Mouse (Mus musculus): ENCODE results near the gene Slc17a9.

The Slc17a9 gene

GRCm38 (mm10) chr2:180776793-180777192, 51.7 kb downstream of the Slc17a9 start, which contains the start of gene Bhlhe23:
Gene Bhlhe23 (minus strand): TSS chr2:180776900.
- Histone ChIP-seq H3K4me1 (replicated peaks; ENCODE audit: low read depth, low read length) (peaks cover 68% of the 10 kb centered on the region), H3K9me3 (ENCODE audit: low read length) (peaks cover 7% of the 10 kb centered on the region; the same call in 1 of the 2 replicates), H3K27me3 (ENCODE audit: insufficient read depth, low read length) (peaks cover 78% of the 10 kb centered on the region), H3K4me3 (replicated peaks; ENCODE audit: low read length) (peak within 1 kb of the TSS; percentile 70), H3K36me3 (ENCODE audit: insufficient read depth, low read length) (no peaks in the 10 kb centered on the region)
- TF ChIP-seq NANOG (IDR thresholded peaks at IDR 0.05; ENCODE audit: borderline replicate concordance, low read length) (no peak), POU5F1 (IDR thresholded peaks at IDR 0.05; ENCODE audit: borderline replicate concordance, low read length) (no peak)

GRCm38 (mm10) chr2:180779226-180780104, 54.4 kb downstream of the Slc17a9 start:
- H3K4me1 ChIP-seq (replicated peaks; ENCODE audit: low read depth, low read length): peaks cover 50% of the 10 kb centered on the region
- no peaks in the 10 kb centered on the region for H3K36me3 ChIP-seq (ENCODE audit: insufficient read depth, low read length)
- TF ChIP-seq CTCF (conservative IDR thresholded peaks at IDR 0.05; ENCODE audit: low read length): peak; percentile 81
- TF ChIP-seq POU5F1 (IDR thresholded peaks at IDR 0.05; ENCODE audit: borderline replicate concordance, low read length): no peak
- TF ChIP-seq NANOG (IDR thresholded peaks at IDR 0.05; ENCODE audit: borderline replicate concordance, low read length): no peak
- peaks cover 7% of the 10 kb centered on the region; the same call in 1 of the 2 replicates for H3K9me3 ChIP-seq (ENCODE audit: low read length)
- peaks cover 66% of the 10 kb centered on the region for H3K27me3 ChIP-seq (ENCODE audit: insufficient read depth, low read length)
- H3K4me3 ChIP-seq (replicated peaks; ENCODE audit: low read length): no peak overlapping the region

GRCm38 (mm10) chr2:180780282-180780681, 55.2 kb downstream of the Slc17a9 start:
- H3K36me3 ChIP-seq (ENCODE audit: insufficient read depth, low read length): no peaks in the 10 kb centered on the region
- TF ChIP-seq POU5F1 (IDR thresholded peaks at IDR 0.05; ENCODE audit: borderline replicate concordance, low read length) (no peak), NANOG (IDR thresholded peaks at IDR 0.05; ENCODE audit: borderline replicate concordance, low read length) (peak; percentile 66)
- H3K4me1 ChIP-seq (replicated peaks; ENCODE audit: low read depth, low read length): peaks cover 42% of the 10 kb centered on the region
- H3K9me3 ChIP-seq (ENCODE audit: low read length): peaks cover 7% of the 10 kb centered on the region; the same call in 1 of the 2 replicates
- H3K27me3 ChIP-seq (ENCODE audit: insufficient read depth, low read length): peaks cover 62% of the 10 kb centered on the region
- no peak overlapping the region for H3K4me3 ChIP-seq (replicated peaks; ENCODE audit: low read length)

GRCm38 (mm10) chr2:180786732-180787131, 61.7 kb downstream of the Slc17a9 start:
- Histone ChIP-seq H3K4me1 (replicated peaks; ENCODE audit: low read depth, low read length) (peaks cover 3% of the 10 kb centered on the region; the same call in 1 of the 2 replicates), H3K4me3 (replicated peaks; ENCODE audit: low read length) (no peak overlapping the region), H3K9me3 (ENCODE audit: low read length) (no peaks in the 10 kb centered on the region), H3K27me3 (ENCODE audit: insufficient read depth, low read length) (peaks cover 45% of the 10 kb centered on the region), H3K36me3 (ENCODE audit: insufficient read depth, low read length) (no peaks in the 10 kb centered on the region)
- TF ChIP-seq POU5F1 (IDR thresholded peaks at IDR 0.05; ENCODE audit: borderline replicate concordance, low read length): no peak
- TF ChIP-seq CTCF (conservative IDR thresholded peaks at IDR 0.05; ENCODE audit: low read length): peak; percentile 91

- no peaks in the 10 kb centered on the region for H3K36me3 ChIP-seq (ENCODE audit: insufficient read depth, low read length)
- no peaks in the 10 kb centered on the region for H3K9me3 ChIP-seq (ENCODE audit: low read length)
- peaks cover 50% of the 10 kb centered on the region for H3K27me3 ChIP-seq (ENCODE audit: insufficient read depth, low read length)
- no peak overlapping the region for H3K4me3 ChIP-seq (replicated peaks; ENCODE audit: low read length)
- H3K4me1 ChIP-seq (replicated peaks; ENCODE audit: low read depth, low read length): peaks cover 3% of the 10 kb centered on the region; the same call in 1 of the 2 replicates
- no peak for TF ChIP-seq CTCF (conservative IDR thresholded peaks at IDR 0.05; ENCODE audit: low read length)
- no peak for TF ChIP-seq POU5F1 (IDR thresholded peaks at IDR 0.05; ENCODE audit: borderline replicate concordance, low read length)
- TF ChIP-seq NANOG (IDR thresholded peaks at IDR 0.05; ENCODE audit: borderline replicate concordance, low read length): no peak
Observed at GRCm38 (mm10) chr2:180787566-180788232, 62.6 kb downstream of the Slc17a9 start.

GRCm38 (mm10) chr2:180788386-180788785, 63.3 kb downstream of the Slc17a9 start:
- H3K9me3 ChIP-seq (ENCODE audit: low read length): no peaks in the 10 kb centered on the region
- H3K36me3 ChIP-seq (ENCODE audit: insufficient read depth, low read length): no peaks in the 10 kb centered on the region
- no peak overlapping the region for H3K4me3 ChIP-seq (replicated peaks; ENCODE audit: low read length)
- TF ChIP-seq CTCF (conservative IDR thresholded peaks at IDR 0.05; ENCODE audit: low read length): no peak
- no peak for TF ChIP-seq POU5F1 (IDR thresholded peaks at IDR 0.05; ENCODE audit: borderline replicate concordance, low read length)
- no peak for TF ChIP-seq NANOG (IDR thresholded peaks at IDR 0.05; ENCODE audit: borderline replicate concordance, low read length)
- H3K27me3 ChIP-seq (ENCODE audit: insufficient read depth, low read length): peaks cover 49% of the 10 kb centered on the region
- peaks cover 3% of the 10 kb centered on the region; the same call in 1 of the 2 replicates for H3K4me1 ChIP-seq (replicated peaks; ENCODE audit: low read depth, low read length)

- H3K4me3 ChIP-seq (replicated peaks; ENCODE audit: low read length): no peak overlapping the region
- no peaks in the 10 kb centered on the region for H3K9me3 ChIP-seq (ENCODE audit: low read length)
- no peak for TF ChIP-seq POU5F1 (IDR thresholded peaks at IDR 0.05; ENCODE audit: borderline replicate concordance, low read length)
- TF ChIP-seq NANOG (IDR thresholded peaks at IDR 0.05; ENCODE audit: borderline replicate concordance, low read length): no peak
- no peak for TF ChIP-seq CTCF (conservative IDR thresholded peaks at IDR 0.05; ENCODE audit: low read length)
- H3K27me3 ChIP-seq (ENCODE audit: insufficient read depth, low read length): peaks cover 46% of the 10 kb centered on the region
- H3K36me3 ChIP-seq (ENCODE audit: insufficient read depth, low read length): no peaks in the 10 kb centered on the region
- H3K4me1 ChIP-seq (replicated peaks; ENCODE audit: low read depth, low read length): peaks cover 3% of the 10 kb centered on the region; the same call in 1 of the 2 replicates
Observed at GRCm38 (mm10) chr2:180788843-180789242, 63.8 kb downstream of the Slc17a9 start.

GRCm38 (mm10) chr2:180791674-180792073, 66.6 kb downstream of the Slc17a9 start:
- no peaks in the 10 kb centered on the region for H3K36me3 ChIP-seq (ENCODE audit: insufficient read depth, low read length)
- no peak for TF ChIP-seq NANOG (IDR thresholded peaks at IDR 0.05; ENCODE audit: borderline replicate concordance, low read length)
- no peak for TF ChIP-seq POU5F1 (IDR thresholded peaks at IDR 0.05; ENCODE audit: borderline replicate concordance, low read length)
- peak; percentile 89 for TF ChIP-seq CTCF (conservative IDR thresholded peaks at IDR 0.05; ENCODE audit: low read length)
- H3K4me1 ChIP-seq (replicated peaks; ENCODE audit: low read depth, low read length): peaks cover 5% of the 10 kb centered on the region; the same call in 1 of the 2 replicates
- no peak overlapping the region for H3K4me3 ChIP-seq (replicated peaks; ENCODE audit: low read length)
- H3K27me3 ChIP-seq (ENCODE audit: insufficient read depth, low read length): peaks cover 37% of the 10 kb centered on the region
- no peaks in the 10 kb centered on the region for H3K9me3 ChIP-seq (ENCODE audit: low read length)
